Mouse (Mus musculus) embryonic fibroblast, embryonic 13.5 days (primary cell): ENCODE measurements around the gene Alx3.

Experiments used
- CTCF ChIP-seq: IDR thresholded peaks from 2 replicates; pipeline ENCODE4 v1.5.1; 2011; ENCODE audit warnings: mild to moderate bottlenecking, control low read depth, low read length, moderate library complexity, borderline replicate concordance; ENCODE audit not compliant: insufficient read depth
- POLR2A ChIP-seq: IDR thresholded peaks from 2 replicates; pipeline ENCODE4 v1.6.1; 2011; ENCODE audit warnings: low read depth, mild to moderate bottlenecking, control low read depth, low read length, moderate library complexity

DNA sequence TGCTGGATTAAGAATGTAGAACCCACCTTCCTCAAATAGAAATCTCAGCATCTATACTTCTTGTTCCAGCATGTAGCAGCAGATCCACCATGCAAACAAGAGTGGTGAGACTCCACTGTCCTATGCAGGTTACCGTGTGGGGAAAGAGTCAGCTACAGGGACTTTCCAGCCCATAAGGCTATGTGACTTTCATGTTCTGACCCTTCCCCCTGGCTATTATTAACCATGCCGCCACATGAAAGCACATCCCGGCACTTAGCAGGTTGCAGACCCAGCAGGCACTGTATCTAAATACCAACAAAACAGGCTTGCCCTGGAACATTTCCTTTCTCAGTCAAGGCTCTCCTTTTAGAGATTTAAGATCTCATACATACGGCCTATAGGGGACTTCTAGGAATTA lies 16.6 kb downstream of the Alx3 start:
- TF ChIP-seq CTCF (no peak), POLR2A (no peak)
